Mouse (Mus musculus) thymus, adult 2 months (tissue): Measurements from ENCODE around the gene Tdrd5. TPM values are rescaled to one million over a fixed set of nuclear protein-coding genes. Genes with fewer than 3 reads are reported as not detected.

Experiments used
- DNase-seq: peaks from one replicate; pipeline ENCODE4 v3.0.0; 2021
- H3K27ac ChIP-seq: fragments of 200-500 bp; 2 replicates; pipeline ENCODE4 v1.5.1; 2012; ENCODE audit warnings: low read length, control low read depth; ENCODE audit not compliant: control insufficient read depth, insufficient read depth
- H3K27me3 ChIP-seq: fragments of 200-500 bp; 2 replicates; pipeline ENCODE4 v1.6.1; 2012; ENCODE audit warnings: mild to moderate bottlenecking, low read length, moderate library complexity, mixed read lengths; ENCODE audit not compliant: control insufficient read depth, insufficient read depth
- H3K36me3 ChIP-seq: fragments of 200-500 bp; 2 replicates; pipeline ENCODE4 v1.6.1; 2012; ENCODE audit warnings: mild to moderate bottlenecking, low read length, moderate library complexity; ENCODE audit not compliant: control insufficient read depth, insufficient read depth
- H3K4me1 ChIP-seq: fragments of 200-500 bp; replicated peaks from 2 replicates; pipeline ENCODE4 v1.6.1; 2012; ENCODE audit warnings: low read length; ENCODE audit not compliant: control insufficient read depth, insufficient read depth
- H3K4me3 ChIP-seq: fragments of 200-500 bp; 2 replicates; pipeline ENCODE4 v1.5.1; 2012; ENCODE audit warnings: mild to moderate bottlenecking, low read length, control low read depth, moderate library complexity; ENCODE audit not compliant: control insufficient read depth, insufficient read depth
- CTCF ChIP-seq: fragments of 200-500 bp; IDR thresholded peaks from 2 replicates; pipeline ENCODE4 v1.5.1; 2012; ENCODE audit warnings: mild to moderate bottlenecking, control low read depth, low read length, moderate library complexity, borderline replicate concordance; ENCODE audit not compliant: control insufficient read depth, poor library complexity, insufficient read depth; ENCODE audit errors: extremely low read depth
- POLR2A ChIP-seq: fragments of 200-500 bp; IDR thresholded peaks from 2 replicates; pipeline ENCODE4 v1.6.1; 2012; ENCODE audit warnings: mild to moderate bottlenecking, low read length, control low read depth, moderate library complexity; ENCODE audit not compliant: control insufficient read depth, poor library complexity, insufficient read depth; ENCODE audit errors: extremely low read depth
- WGBS: fragments of 180-500 bp; shearing (Covaris S2); methylation state at CpG from one replicate; pipeline ENCODE4 v1.1.7; 2018; 5-methylcytosine and 5-hydroxymethylcytosine counted together
- polyA plus RNA-seq: library from polyadenylated mRNA; depleted of rRNA; stranded (reverse); fragments of >200 nt; gene quantifications from 2 replicates; pipeline ENCODE4 v1.2.3, GENCODE M21; 2012

The Tdrd5 gene
- polyA plus RNA-seq, 1 experiment, result 24.0 TPM

- DNase-seq, result no peak
- Histone ChIP-seq H3K4me3 (no peak overlapping the region), H3K4me1 (no peaks in the 10 kb centered on the region), H3K27me3 (no peaks in the 10 kb centered on the region), H3K27ac (no peak overlapping the region), H3K36me3 (no peaks in the 10 kb centered on the region)
- TF ChIP-seq POLR2A (no peak), CTCF (no peak)
- 98% methylated on average over 6 of the region's 6 CpGs for WGBS
Measured at GRCm38 (mm10) chr1:156231122-156231521, 72.3 kb downstream of the Tdrd5 start.

GRCm38 (mm10) chr1:156230339-156231089 is 73.0 kb downstream of the Tdrd5 start:
- H3K4me3 ChIP-seq, result no peak overlapping the region
- no peak overlapping the region for H3K27ac ChIP-seq
- H3K36me3 ChIP-seq, result no peaks in the 10 kb centered on the region
- no peaks in the 10 kb centered on the region for H3K27me3 ChIP-seq
- TF ChIP-seq POLR2A, result no peak
- TF ChIP-seq CTCF, result no peak
- no peak for DNase-seq
- WGBS, result 77% methylated on average over 9 of the region's 9 CpGs
- H3K4me1 ChIP-seq, result no peaks in the 10 kb centered on the region

- DNase-seq, result peak; percentile 77
Measured at GRCm38 (mm10) chr1:156229448-156229847, 74.0 kb downstream of the Tdrd5 start.

GRCm38 (mm10) chr1:156228728-156229127 is 74.7 kb downstream of the Tdrd5 start:
- Histone ChIP-seq H3K4me3 (no peak overlapping the region), H3K4me1 (no peaks in the 10 kb centered on the region), H3K27me3 (no peaks in the 10 kb centered on the region), H3K36me3 (no peaks in the 10 kb centered on the region), H3K27ac (no peak overlapping the region)
- WGBS, result 95% methylated on average over 4 of the region's 4 CpGs
- no peak for DNase-seq
- TF ChIP-seq POLR2A, result no peak
- no peak for TF ChIP-seq CTCF

More at GRCm38 (mm10) chr1:156229448-156229847, 74.0 kb downstream of the Tdrd5 start:
- H3K4me1 ChIP-seq, result no peaks in the 10 kb centered on the region
- 4% methylated on average over 7 of the region's 7 CpGs for WGBS
- no peak overlapping the region for H3K27ac ChIP-seq
- H3K4me3 ChIP-seq, result no peak overlapping the region
- TF ChIP-seq POLR2A, result no peak
- peak; percentile 85; the same call in 1 of the 2 replicates for TF ChIP-seq CTCF
- H3K27me3 ChIP-seq, result no peaks in the 10 kb centered on the region
- H3K36me3 ChIP-seq, result no peaks in the 10 kb centered on the region

- WGBS, result 89% methylated on average over 5 of the region's 5 CpGs
Measured at GRCm38 (mm10) chr1:156226903-156227302, 76.6 kb downstream of the Tdrd5 start.

GRCm38 (mm10) chr1:156222205-156223000 is 81.1 kb downstream of the Tdrd5 start:
- Histone ChIP-seq H3K36me3 (no peaks in the 10 kb centered on the region), H3K4me1 (no peaks in the 10 kb centered on the region), H3K27me3 (no peaks in the 10 kb centered on the region), H3K4me3 (no peak overlapping the region), H3K27ac (no peak overlapping the region)
- DNase-seq, result no peak
- TF ChIP-seq CTCF (no peak), POLR2A (no peak)
- WGBS, result 89% methylated on average over 13 of the region's 13 CpGs

More at GRCm38 (mm10) chr1:156226903-156227302, 76.6 kb downstream of the Tdrd5 start:
- TF ChIP-seq CTCF, result no peak
- no peak for TF ChIP-seq POLR2A
- H3K27me3 ChIP-seq, result no peaks in the 10 kb centered on the region
- no peak overlapping the region for H3K27ac ChIP-seq
- H3K4me1 ChIP-seq, result no peaks in the 10 kb centered on the region
- no peak for DNase-seq
- no peak overlapping the region for H3K4me3 ChIP-seq
- H3K36me3 ChIP-seq, result no peaks in the 10 kb centered on the region
